Mouse (Mus musculus): ENCODE results near the gene Etv6. TPM values are rescaled to one million over a fixed set of nuclear protein-coding genes. Genes with fewer than 3 reads are reported as not detected.

Gene Etv6
- polyA plus RNA-seq, 1 experiment, result 4.4 TPM

GRCm38 (mm10) chr6:134144231-134145130, 109.0 kb downstream of the Etv6 start:
- no peak for TF ChIP-seq POLR2A (IDR thresholded peaks at IDR 0.05; ENCODE audit: control insufficient read depth, low read depth, low read length)
- TF ChIP-seq CTCF (IDR thresholded peaks at IDR 0.05; ENCODE audit: control insufficient read depth, insufficient read depth, insufficient replicate concordance, low read depth, low read length), result no peak

GRCm38 (mm10) chr6:134147596-134148442, 112.3 kb downstream of the Etv6 start:
- H3K4me1 ChIP-seq (ENCODE audit: control insufficient read depth, insufficient read depth, low read length), result no peaks in the 10 kb centered on the region; the same call in 1 of the 2 replicates
- no peak for TF ChIP-seq POLR2A (IDR thresholded peaks at IDR 0.05; ENCODE audit: control insufficient read depth, low read depth, low read length)
- H3K4me3 ChIP-seq (ENCODE audit: control insufficient read depth, low read depth, low read length), result no peak overlapping the region
- H3K27me3 ChIP-seq (ENCODE audit: control insufficient read depth, insufficient read depth, low read length), result no peaks in the 10 kb centered on the region
- no peak overlapping the region for H3K27ac ChIP-seq (ENCODE audit: control insufficient read depth, insufficient read depth, low read depth, low read length)
- H3K36me3 ChIP-seq (ENCODE audit: control insufficient read depth, insufficient read depth, low read length), result no peaks in the 10 kb centered on the region

More at GRCm38 (mm10) chr6:134144231-134145130, 109.0 kb downstream of the Etv6 start:
- Histone ChIP-seq H3K27ac (ENCODE audit: control insufficient read depth, insufficient read depth, low read depth, low read length) (no peak overlapping the region), H3K4me3 (ENCODE audit: control insufficient read depth, low read depth, low read length) (no peak overlapping the region), H3K36me3 (ENCODE audit: control insufficient read depth, insufficient read depth, low read length) (no peaks in the 10 kb centered on the region), H3K27me3 (ENCODE audit: control insufficient read depth, insufficient read depth, low read length) (no peaks in the 10 kb centered on the region), H3K4me1 (ENCODE audit: control insufficient read depth, insufficient read depth, low read length) (no peaks in the 10 kb centered on the region)

- TF ChIP-seq CTCF (IDR thresholded peaks at IDR 0.05; ENCODE audit: control insufficient read depth, insufficient read depth, insufficient replicate concordance, low read depth, low read length) (no peak), POLR2A (IDR thresholded peaks at IDR 0.05; ENCODE audit: control insufficient read depth, low read depth, low read length) (no peak)
- H3K36me3 ChIP-seq (ENCODE audit: control insufficient read depth, insufficient read depth, low read length), result no peaks in the 10 kb centered on the region
- no peaks in the 10 kb centered on the region; the same call in 1 of the 2 replicates for H3K4me1 ChIP-seq (ENCODE audit: control insufficient read depth, insufficient read depth, low read length)
- H3K27me3 ChIP-seq (ENCODE audit: control insufficient read depth, insufficient read depth, low read length), result no peaks in the 10 kb centered on the region
- no peak overlapping the region for H3K4me3 ChIP-seq (ENCODE audit: control insufficient read depth, low read depth, low read length)
- no peak overlapping the region for H3K27ac ChIP-seq (ENCODE audit: control insufficient read depth, insufficient read depth, low read depth, low read length)
These were observed 113.0 kb downstream of the Etv6 start for GRCm38 (mm10) chr6:134148443-134148942.

- Histone ChIP-seq H3K4me1 (ENCODE audit: control insufficient read depth, insufficient read depth, low read length) (no peaks in the 10 kb centered on the region; the same call in 1 of the 2 replicates), H3K4me3 (ENCODE audit: control insufficient read depth, low read depth, low read length) (no peak overlapping the region), H3K27me3 (ENCODE audit: control insufficient read depth, insufficient read depth, low read length) (no peaks in the 10 kb centered on the region), H3K27ac (ENCODE audit: control insufficient read depth, insufficient read depth, low read depth, low read length) (no peak overlapping the region), H3K36me3 (ENCODE audit: control insufficient read depth, insufficient read depth, low read length) (no peaks in the 10 kb centered on the region)
- TF ChIP-seq CTCF (IDR thresholded peaks at IDR 0.05; ENCODE audit: control insufficient read depth, insufficient read depth, insufficient replicate concordance, low read depth, low read length), result no peak
- no peak for TF ChIP-seq POLR2A (IDR thresholded peaks at IDR 0.05; ENCODE audit: control insufficient read depth, low read depth, low read length)
These were observed 114.1 kb downstream of the Etv6 start for GRCm38 (mm10) chr6:134149606-134150005.

GRCm38 (mm10) chr6:134151022-134151680, 115.7 kb downstream of the Etv6 start:
- no peak overlapping the region; the same call in 1 of the 2 replicates for H3K27ac ChIP-seq (ENCODE audit: control insufficient read depth, insufficient read depth, low read depth, low read length)
- H3K27me3 ChIP-seq (ENCODE audit: control insufficient read depth, insufficient read depth, low read length), result no peaks in the 10 kb centered on the region
- H3K4me1 ChIP-seq (ENCODE audit: control insufficient read depth, insufficient read depth, low read length), result peaks cover 3% of the 10 kb centered on the region
- no peak overlapping the region for H3K4me3 ChIP-seq (ENCODE audit: control insufficient read depth, low read depth, low read length)
- H3K36me3 ChIP-seq (ENCODE audit: control insufficient read depth, insufficient read depth, low read length), result no peaks in the 10 kb centered on the region
- TF ChIP-seq POLR2A (IDR thresholded peaks at IDR 0.05; ENCODE audit: control insufficient read depth, low read depth, low read length) (no peak), CTCF (IDR thresholded peaks at IDR 0.05; ENCODE audit: control insufficient read depth, insufficient read depth, insufficient replicate concordance, low read depth, low read length) (no peak)

- H3K4me3 ChIP-seq (ENCODE audit: control insufficient read depth, low read depth, low read length), result no peak overlapping the region
- H3K27ac ChIP-seq (ENCODE audit: control insufficient read depth, insufficient read depth, low read depth, low read length), result peak overlapping the region; percentile 79
- TF ChIP-seq CTCF (IDR thresholded peaks at IDR 0.05; ENCODE audit: control insufficient read depth, insufficient read depth, insufficient replicate concordance, low read depth, low read length), result no peak
- TF ChIP-seq POLR2A (IDR thresholded peaks at IDR 0.05; ENCODE audit: control insufficient read depth, low read depth, low read length), result no peak
- H3K4me1 ChIP-seq (ENCODE audit: control insufficient read depth, insufficient read depth, low read length), result peaks cover 3% of the 10 kb centered on the region
- no peaks in the 10 kb centered on the region for H3K27me3 ChIP-seq (ENCODE audit: control insufficient read depth, insufficient read depth, low read length)
- no peaks in the 10 kb centered on the region for H3K36me3 ChIP-seq (ENCODE audit: control insufficient read depth, insufficient read depth, low read length)
These were observed 116.5 kb downstream of the Etv6 start for GRCm38 (mm10) chr6:134151853-134152505.

Measured in testis, adult 2 months (tissue).